Mouse (Mus musculus) liver, embryonic 12.5 days (tissue): Measurements from ENCODE around the gene Hp. TPM values are rescaled to one million over a fixed set of nuclear protein-coding genes. Genes with fewer than 3 reads are reported as not detected.

Experiments
- ATAC-seq: fragments of 200-750 bp; cut with Nextera tagmentation; 2 replicates; pipeline ENCODE4 v1.8.0; 2017; ENCODE audit warnings: moderate number of reproducible peaks, mild to moderate bottlenecking, moderate library complexity
- H3K27ac ChIP-seq: fragments of 300-500 bp; sonication (generic); 2 replicates; pipeline ENCODE4 v1.5.1; 2016; ENCODE audit warnings: mild to moderate bottlenecking
- H3K27me3 ChIP-seq: fragments of 300-500 bp; sonication (generic); replicated peaks from 2 replicates; pipeline ENCODE4 v1.6.1; 2016; ENCODE audit warnings: mild to moderate bottlenecking, moderate library complexity
- H3K36me3 ChIP-seq: fragments of 300-500 bp; sonication (generic); 2 replicates; pipeline ENCODE4 v1.6.1; 2016; ENCODE audit warnings: mild to moderate bottlenecking, moderate library complexity
- H3K4me1 ChIP-seq: fragments of 300-500 bp; sonication (generic); 2 replicates; pipeline ENCODE4 v1.6.1; 2016
- H3K4me2 ChIP-seq: fragments of 300-500 bp; sonication (generic); 2 replicates; pipeline ENCODE4 v1.6.1; 2016; ENCODE audit warnings: mild to moderate bottlenecking, moderate library complexity
- H3K4me3 ChIP-seq: fragments of 300-500 bp; sonication (generic); 2 replicates; pipeline ENCODE4 v1.5.1; 2016; ENCODE audit warnings: mild to moderate bottlenecking, moderate library complexity
- H3K9ac ChIP-seq: fragments of 300-500 bp; sonication (generic); 2 replicates; pipeline ENCODE4 v1.6.1; 2016; ENCODE audit warnings: mild to moderate bottlenecking, moderate library complexity
- H3K9me3 ChIP-seq: fragments of 300-500 bp; sonication (generic); replicated peaks from 2 replicates; pipeline ENCODE4 v1.6.1; 2016; ENCODE audit warnings: mild to moderate bottlenecking, moderate library complexity
- WGBS: fragments of 180-500 bp; shearing (Covaris S2); methylation state at CpG from one replicate; pipeline ENCODE4 v1.1.7; 2016; ENCODE audit not compliant: insufficient replicate concordance; 5-methylcytosine and 5-hydroxymethylcytosine counted together
- polyA plus RNA-seq: library from polyadenylated mRNA; unstranded; fragments of >200 nt; fragmentation: Nextera tagmentation; extraction: Ambion mirVana; gene quantifications from 2 replicates; pipeline ENCODE4 v1.2.1, GENCODE M21; 2016

Hp gene
- polyA plus RNA-seq, 1 experiment from 2014 or later: 10.5 TPM

- 20% methylated on average over 3 of the region's 3 CpGs for WGBS
- no peak for ATAC-seq
- H3K4me3 ChIP-seq: no peak overlapping the region
Measured at GRCm38 (mm10) chr8:109544049-109544448, 34.9 kb downstream of the Hp start.

GRCm38 (mm10) chr8:109542748-109543519 lies 36.0 kb downstream of the Hp start:
- Histone ChIP-seq H3K4me2 (no peak overlapping the region), H3K9ac (no peak overlapping the region), H3K27ac (no peak overlapping the region), H3K9me3 (no peaks in the 10 kb centered on the region), H3K27me3 (no peaks in the 10 kb centered on the region), H3K36me3 (peaks cover 21% of the 10 kb centered on the region), H3K4me3 (no peak overlapping the region), H3K4me1 (no peaks in the 10 kb centered on the region)
- ATAC-seq: no peak
- WGBS: 64% methylated on average over 8 of the region's 8 CpGs

More at GRCm38 (mm10) chr8:109544049-109544448, 34.9 kb downstream of the Hp start:
- Histone ChIP-seq H3K4me2 (no peak overlapping the region), H3K36me3 (peaks cover 32% of the 10 kb centered on the region), H3K9me3 (no peaks in the 10 kb centered on the region), H3K27ac (no peak overlapping the region), H3K9ac (no peak overlapping the region), H3K27me3 (no peaks in the 10 kb centered on the region), H3K4me1 (no peaks in the 10 kb centered on the region)

GRCm38 (mm10) chr8:109542165-109542564 lies 36.8 kb downstream of the Hp start:
- Histone ChIP-seq H3K27me3 (no peaks in the 10 kb centered on the region), H3K36me3 (peaks cover 14% of the 10 kb centered on the region), H3K4me1 (no peaks in the 10 kb centered on the region), H3K9me3 (no peaks in the 10 kb centered on the region), H3K9ac (no peak overlapping the region), H3K4me3 (no peak overlapping the region), H3K27ac (no peak overlapping the region), H3K4me2 (no peak overlapping the region)
- 53% methylated on average over 5 of the region's 5 CpGs for WGBS
- ATAC-seq: no peak

- Histone ChIP-seq H3K27me3 (no peaks in the 10 kb centered on the region), H3K4me2 (no peak overlapping the region), H3K4me3 (no peak overlapping the region), H3K36me3 (no peaks in the 10 kb centered on the region), H3K4me1 (no peaks in the 10 kb centered on the region), H3K9ac (no peak overlapping the region), H3K9me3 (no peaks in the 10 kb centered on the region), H3K27ac (no peak overlapping the region)
- 10% methylated on average over 5 of the region's 5 CpGs for WGBS
- ATAC-seq: peak; percentile 62
Measured at GRCm38 (mm10) chr8:109536703-109537102, 42.3 kb downstream of the Hp start.

GRCm38 (mm10) chr8:109535140-109535990 lies 43.6 kb downstream of the Hp start:
- H3K27me3 ChIP-seq: no peaks in the 10 kb centered on the region
- no peaks in the 10 kb centered on the region for H3K4me1 ChIP-seq
- 71% methylated on average over 19 of the region's 19 CpGs for WGBS
- H3K4me3 ChIP-seq: no peak overlapping the region
- no peak overlapping the region for H3K9ac ChIP-seq
- no peak overlapping the region for H3K4me2 ChIP-seq
- no peaks in the 10 kb centered on the region for H3K9me3 ChIP-seq
- H3K36me3 ChIP-seq: no peaks in the 10 kb centered on the region
- no peak overlapping the region for H3K27ac ChIP-seq
- no peak for ATAC-seq

Other genes starting within 250 kb of the Hp start
- gene Pmfbp1, start 85.1 kb downstream of the Hp start, polyA plus RNA-seq: not detected in 2 replicates
- 18.6 and 19.8 TPM in 2 replicates for gene Dhx38, start 13.3 kb downstream of the Hp start, polyA plus RNA-seq
- 12.7 and 13.9 TPM in 2 replicates for gene Txnl4b, start 13.3 kb downstream of the Hp start, polyA plus RNA-seq
- 33.3 and 35.3 TPM in 2 replicates for gene Dhodh, start 29.5 kb upstream of the Hp start, polyA plus RNA-seq
- gene Pkd1l3, start 35.3 kb upstream of the Hp start, polyA plus RNA-seq: 0.97 and 2.0 TPM in 2 replicates
- 48.0 and 49.6 TPM in 2 replicates for gene Ist1, start 114.1 kb upstream of the Hp start, polyA plus RNA-seq
- gene Zfp821, start 126.4 kb upstream of the Hp start, polyA plus RNA-seq: 9.9 and 11.4 TPM in 2 replicates
- gene Atxn1l, start 158.6 kb upstream of the Hp start, polyA plus RNA-seq: 3.9 and 4.6 TPM in 2 replicates
- gene Ap1g1, start 199.4 kb upstream of the Hp start, polyA plus RNA-seq: 25.8 and 25.9 TPM in 2 replicates